Mouse (Mus musculus): Measurements from ENCODE around the gene Tcp11l2.

DNA sequence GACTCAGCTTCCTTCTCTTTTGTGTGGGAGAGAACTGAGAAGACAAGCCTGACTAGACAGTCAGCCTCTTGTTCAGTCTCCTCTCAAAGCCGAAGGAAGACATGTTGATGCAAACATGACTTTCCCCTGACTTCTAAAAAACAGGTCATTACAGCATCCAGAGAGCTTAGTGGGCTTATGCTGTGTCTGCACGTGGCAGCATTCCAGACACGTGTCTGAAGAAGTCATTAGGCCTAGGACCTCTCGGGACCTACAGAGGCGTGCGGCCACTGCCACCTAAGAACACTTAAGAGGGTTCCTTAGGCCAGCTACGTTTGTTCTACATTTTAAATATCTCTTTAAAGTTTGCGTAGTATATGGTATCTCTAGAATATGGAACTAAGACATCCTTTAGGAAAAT, 69.5 kb downstream of the Tcp11l2 start:
- TF ChIP-seq GATA1 (IDR thresholded peaks at IDR 0.05; ENCODE audit: borderline replicate concordance, low read length) (no peak), FLI1 (IDR thresholded peaks at IDR 0.05; ENCODE audit: low read length) (no peak)
